Mouse (Mus musculus) bone marrow macrophage, adult 2 months (primary cell): Measurements from ENCODE around the gene Nkain2. TPM values are rescaled to one million over a fixed set of nuclear protein-coding genes. Genes with fewer than 3 reads are reported as not detected.

Experiments
- H3K27ac ChIP-seq: 2 replicates; pipeline ENCODE4 v1.5.1; 2012; ENCODE audit warnings: low read depth, low read length; ENCODE audit not compliant: insufficient read depth
- H3K4me1 ChIP-seq: 2 replicates; pipeline ENCODE4 v1.6.1; 2012; ENCODE audit warnings: low read length; ENCODE audit not compliant: control insufficient read depth, insufficient read depth
- H3K4me3 ChIP-seq: 2 replicates; pipeline ENCODE4 v1.5.1; 2012; ENCODE audit warnings: mild to moderate bottlenecking, low read length, moderate library complexity; ENCODE audit not compliant: insufficient read depth
- CTCF ChIP-seq: IDR thresholded peaks from 2 replicates; pipeline ENCODE4 v1.5.1; 2012; ENCODE audit warnings: low read depth, mild to moderate bottlenecking, low read length, moderate library complexity
- POLR2A ChIP-seq: IDR thresholded peaks from 2 replicates; pipeline ENCODE4 v1.6.1; 2012; ENCODE audit warnings: mild to moderate bottlenecking, low read depth, low read length, borderline replicate concordance
- polyA plus RNA-seq: library from polyadenylated mRNA; stranded (reverse); fragments of >200 nt; gene quantifications from 2 replicates; pipeline ENCODE4 v1.2.4, GENCODE M21; 2012; ENCODE audit not compliant: missing spikeins, insufficient read depth, insufficient read length

The Nkain2 gene
- polyA plus RNA-seq, 1 experiment: not detected

DNA sequence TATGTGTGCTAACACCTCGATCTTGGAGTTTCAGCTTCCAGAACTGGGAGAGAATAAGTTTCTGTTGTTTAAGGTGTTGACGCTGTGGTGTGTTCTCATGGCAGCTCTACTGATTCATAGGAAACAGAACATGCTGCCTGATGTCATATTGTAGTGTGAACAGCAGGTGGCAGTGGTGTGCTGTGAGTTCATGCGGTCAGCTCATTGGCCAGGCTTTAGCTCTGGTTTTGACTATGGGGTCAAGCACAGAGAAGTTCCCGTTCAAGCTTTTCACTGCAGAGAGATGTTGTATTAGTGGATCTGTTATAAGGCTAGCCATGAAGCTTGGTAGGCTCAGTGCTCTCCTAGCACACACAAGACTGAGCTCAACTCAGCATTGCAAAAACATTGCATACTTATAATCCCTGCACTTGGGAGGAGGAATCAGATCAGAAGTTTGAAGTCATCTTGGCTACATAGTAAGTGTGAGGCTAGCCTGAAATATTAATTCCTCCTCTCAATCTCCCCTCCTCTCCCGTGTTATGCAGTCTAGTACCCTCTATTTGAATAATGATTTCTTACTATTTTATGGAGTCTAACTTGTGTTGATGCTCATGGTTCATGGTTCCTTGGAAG, 1147.7 kb downstream of the Nkain2 start:
- TF ChIP-seq POLR2A (no peak), CTCF (peak; percentile 37; the same call in 1 of the 2 replicates)
- H3K27ac ChIP-seq: no peak overlapping the region
- no peak overlapping the region for H3K4me3 ChIP-seq
- H3K4me1 ChIP-seq: no peaks in the 10 kb centered on the region

GRCm38 (mm10) chr10:31728036-31728435, 1162.2 kb downstream of the Nkain2 start:
- no peaks in the 10 kb centered on the region for H3K4me1 ChIP-seq
- H3K4me3 ChIP-seq: no peak overlapping the region
- TF ChIP-seq CTCF (no peak), POLR2A (no peak)
- H3K27ac ChIP-seq: no peak overlapping the region

DNA sequence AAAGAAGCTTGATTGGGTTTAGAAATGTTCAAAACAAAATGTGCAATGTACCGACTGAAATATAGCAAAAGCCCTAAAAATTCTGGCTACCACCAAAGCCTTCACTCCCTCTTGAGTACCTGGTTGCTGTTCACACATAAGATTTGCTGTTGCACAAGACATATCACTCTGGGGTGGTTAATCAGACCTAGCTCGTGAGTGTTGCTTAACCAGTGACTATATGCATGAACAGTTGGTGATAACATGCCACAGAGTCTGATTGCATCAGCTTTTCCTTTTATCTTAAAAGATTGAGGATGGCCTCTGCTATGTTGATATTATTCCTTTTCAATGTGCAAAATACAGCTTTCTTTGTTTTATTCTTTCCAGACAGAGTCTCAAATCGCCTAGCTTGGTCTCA, 1243.0 kb downstream of the Nkain2 start:
- no peak for TF ChIP-seq POLR2A
- no peak for TF ChIP-seq CTCF
- Histone ChIP-seq H3K4me1 (no peaks in the 10 kb centered on the region), H3K4me3 (no peak overlapping the region), H3K27ac (no peak overlapping the region)

- Histone ChIP-seq H3K27ac (no peak overlapping the region), H3K4me3 (no peak overlapping the region), H3K4me1 (no peaks in the 10 kb centered on the region)
- TF ChIP-seq CTCF (no peak), POLR2A (no peak)
These were observed 1244.2 kb downstream of the Nkain2 start for GRCm38 (mm10) chr10:31646083-31646482.

Other genes with a start within 250 kb of the Nkain2 start
- 0.19 TPM in 1 of 2 replicates, not detected in the other for gene Trdn, start 190.1 kb upstream of the Nkain2 start, polyA plus RNA-seq